Mouse (Mus musculus): ENCODE measurements around the gene Gm11172. TPM values are rescaled to one million over a fixed set of nuclear protein-coding genes. Genes with fewer than 3 reads are reported as not detected.

Gm11172 gene
- polyA plus RNA-seq, 1 experiment from 2014 or later = not detected

DNA sequence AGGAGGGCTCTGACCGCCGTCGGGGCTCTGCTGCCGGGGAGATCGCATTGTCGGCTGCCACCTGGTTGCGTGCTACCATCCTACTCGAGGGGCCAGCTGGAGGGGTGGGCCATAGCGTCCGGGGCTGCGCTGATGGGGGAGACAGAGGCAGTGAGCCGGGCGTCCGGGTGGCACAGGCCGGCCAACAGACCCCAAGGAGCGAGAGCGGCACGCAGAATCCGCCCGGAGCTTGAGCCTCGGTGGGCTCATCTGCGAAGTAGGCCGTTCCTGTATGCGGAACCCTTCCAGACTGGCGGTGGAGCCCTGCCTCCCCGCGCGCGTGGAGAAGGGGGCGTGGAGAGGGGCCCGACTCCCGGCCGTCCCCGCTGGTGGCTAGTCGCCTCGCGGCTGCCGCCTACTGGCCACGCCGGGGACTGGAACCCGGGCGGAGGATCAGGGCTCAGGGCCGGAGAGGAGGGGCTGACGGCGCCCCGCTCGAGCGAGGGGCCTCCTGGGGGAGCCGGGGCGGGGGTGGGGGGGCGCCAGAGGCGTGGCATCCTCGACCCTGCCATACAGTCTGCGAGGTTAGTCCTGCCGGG is 27.8 kb upstream of the Gm11172 start:
- no peaks in the 10 kb centered on the region for H3K36me3 ChIP-seq (ENCODE audit: control insufficient read depth, insufficient read depth)
- H3K27me3 ChIP-seq (replicated peaks; ENCODE audit: control insufficient read depth, insufficient read depth, low read length) = peaks cover 14% of the 10 kb centered on the region
- peak; percentile 82 for ATAC-seq
- H3K27ac ChIP-seq (ENCODE audit: low read length) = peak overlapping the region; percentile 80
- under 1% methylated on average over 53 of the region's 55 CpGs for WGBS
- H3K4me2 ChIP-seq (ENCODE audit: low read length) = peak overlapping the region; percentile 100
- peak overlapping the region; percentile 79 for H3K9ac ChIP-seq (replicated peaks; ENCODE audit: low read depth, low read length)
- peak overlapping the region; percentile 76 for H3K4me3 ChIP-seq (replicated peaks; ENCODE audit: low read length)
- no peaks in the 10 kb centered on the region for H3K9me3 ChIP-seq (ENCODE audit: control insufficient read depth, low read length)
- peaks cover 15% of the 10 kb centered on the region for H3K4me1 ChIP-seq (replicated peaks; ENCODE audit: control insufficient read depth, insufficient read depth, low read length)

DNA sequence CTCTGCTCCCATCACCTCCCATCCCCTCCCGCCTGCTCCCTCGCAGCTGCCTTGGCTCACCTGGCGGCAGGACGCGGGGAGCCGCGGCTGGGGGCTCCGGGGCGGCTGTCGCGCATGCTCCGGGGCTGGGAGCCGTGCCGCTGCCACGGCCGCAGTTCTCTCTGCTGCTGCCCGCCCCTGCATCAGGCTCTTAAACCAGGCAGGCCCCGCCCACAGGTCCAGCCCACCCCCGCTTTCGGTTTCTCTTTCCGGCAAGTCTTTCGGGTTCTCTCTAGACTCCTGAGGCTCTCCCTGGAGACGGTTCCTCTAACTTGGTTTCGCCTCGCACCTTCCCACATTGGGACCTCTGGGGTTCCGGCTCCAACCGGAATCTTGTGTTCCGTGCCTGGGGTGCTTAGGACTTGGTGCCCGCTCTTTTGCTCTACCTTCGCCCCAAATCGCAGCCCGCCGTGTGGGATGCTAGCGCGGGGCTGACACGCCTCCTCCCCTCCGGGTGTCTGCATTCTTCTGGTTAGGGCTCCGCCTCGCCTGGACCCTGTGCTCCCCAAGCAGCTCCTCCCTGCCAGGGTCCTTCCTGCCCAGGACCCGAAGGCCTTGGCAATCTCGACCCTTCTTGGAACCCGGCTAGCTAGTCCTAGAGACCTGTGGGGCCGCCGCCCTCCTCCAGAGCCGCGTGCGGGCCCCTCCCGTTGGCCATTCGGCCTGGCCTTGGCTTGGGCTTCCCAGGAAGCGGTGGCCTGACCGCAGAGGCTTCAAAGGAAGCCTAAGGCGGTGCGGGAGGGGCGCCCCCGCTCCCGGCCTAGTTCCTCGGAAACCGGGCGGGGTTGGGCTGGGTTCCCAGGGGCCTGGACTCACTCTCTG is 27.1 kb upstream of the Gm11172 start, which contains the start of gene Socs1:
Socs1 (minus strand) TSS at position 166 of the 861 bp plus-strand sequence.
- peak within 1 kb of the TSS; percentile 76 for H3K4me3 ChIP-seq (replicated peaks; ENCODE audit: low read length)
- WGBS = under 1% methylated on average over 57 of the region's 59 CpGs
- H3K9me3 ChIP-seq (ENCODE audit: control insufficient read depth, low read length) = no peaks in the 10 kb centered on the region
- ATAC-seq = peak; percentile 86
- H3K27me3 ChIP-seq (replicated peaks; ENCODE audit: control insufficient read depth, insufficient read depth, low read length) = peaks cover 14% of the 10 kb centered on the region
- no peaks in the 10 kb centered on the region for H3K36me3 ChIP-seq (ENCODE audit: control insufficient read depth, insufficient read depth)
- peak within 1 kb of the TSS; percentile 79 for H3K9ac ChIP-seq (replicated peaks; ENCODE audit: low read depth, low read length)
- H3K27ac ChIP-seq (ENCODE audit: low read length) = peak within 1 kb of the TSS; percentile 80
- H3K4me2 ChIP-seq (ENCODE audit: low read length) = peak within 1 kb of the TSS; percentile 100
- peaks cover 15% of the 10 kb centered on the region for H3K4me1 ChIP-seq (replicated peaks; ENCODE audit: control insufficient read depth, insufficient read depth, low read length)

DNA sequence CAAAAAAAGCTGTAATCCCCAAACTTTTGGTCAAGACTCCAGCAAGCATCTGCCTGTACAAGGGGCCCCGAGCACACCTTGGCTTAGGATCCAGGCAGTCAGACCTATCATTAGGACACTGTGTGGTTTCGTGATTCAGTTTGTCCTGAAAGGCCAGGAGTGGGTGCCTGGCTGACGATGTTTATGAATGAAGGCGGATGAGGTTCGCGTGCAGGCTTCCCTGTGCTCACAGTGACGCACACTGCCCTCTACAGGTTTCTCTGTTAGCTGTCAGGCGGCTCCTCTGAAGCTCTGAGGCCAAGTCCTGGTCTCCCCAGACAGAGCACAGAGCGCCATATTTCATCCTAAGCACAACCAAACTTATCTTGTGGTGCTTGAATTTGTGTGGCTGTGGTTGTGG is 26.4 kb upstream of the Gm11172 start:
- Histone ChIP-seq H3K27ac (ENCODE audit: low read length) (peak overlapping the region; percentile 80), H3K27me3 (replicated peaks; ENCODE audit: control insufficient read depth, insufficient read depth, low read length) (peaks cover 14% of the 10 kb centered on the region), H3K36me3 (ENCODE audit: control insufficient read depth, insufficient read depth) (no peaks in the 10 kb centered on the region), H3K9ac (replicated peaks; ENCODE audit: low read depth, low read length) (peak overlapping the region; percentile 79), H3K4me2 (ENCODE audit: low read length) (peak overlapping the region; percentile 100), H3K4me1 (replicated peaks; ENCODE audit: control insufficient read depth, insufficient read depth, low read length) (peaks cover 15% of the 10 kb centered on the region), H3K9me3 (ENCODE audit: control insufficient read depth, low read length) (no peaks in the 10 kb centered on the region), H3K4me3 (replicated peaks; ENCODE audit: low read length) (peak overlapping the region; percentile 76)
- WGBS = 2% methylated on average over 9 of the region's 9 CpGs
- ATAC-seq = peak; percentile 55

DNA sequence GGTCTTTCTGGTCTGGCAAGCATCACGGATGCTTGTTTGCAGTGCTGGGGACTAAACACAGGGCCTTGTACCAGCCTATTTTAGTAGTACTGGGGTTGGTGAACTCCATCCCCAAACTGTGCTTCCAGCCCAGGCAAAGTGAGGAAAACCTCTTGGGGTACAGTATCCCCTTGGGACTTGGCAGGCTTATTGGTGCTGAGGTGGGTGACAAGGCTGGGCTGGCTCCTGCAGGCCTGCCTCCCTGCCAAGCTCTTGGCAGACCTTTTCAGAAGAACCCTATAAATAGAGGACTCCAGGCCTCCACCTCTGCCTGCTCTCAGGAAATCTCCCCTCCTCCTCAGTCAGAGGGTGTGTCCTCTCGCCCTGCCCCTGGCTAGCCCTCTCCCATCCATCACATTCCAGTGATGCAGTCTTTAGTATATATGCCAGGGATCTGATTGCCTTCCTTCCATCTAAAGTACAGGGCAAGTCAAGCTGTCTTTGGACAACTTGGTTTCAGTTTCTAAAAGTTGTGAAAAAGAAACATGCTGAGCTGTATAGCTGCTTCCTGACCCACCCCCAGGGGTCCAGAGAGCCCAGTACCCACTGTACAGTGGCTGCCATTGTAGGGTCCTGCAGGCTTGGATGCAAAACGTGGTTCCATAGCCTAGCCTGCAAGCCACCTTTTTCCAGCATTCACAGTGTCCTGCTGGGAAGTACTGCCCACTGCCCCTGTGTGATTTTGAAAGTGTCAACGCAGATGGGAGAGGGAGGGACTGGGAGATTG is 25.8 kb upstream of the Gm11172 start:
- Histone ChIP-seq H3K4me3 (replicated peaks; ENCODE audit: low read length) (no peak overlapping the region), H3K36me3 (ENCODE audit: control insufficient read depth, insufficient read depth) (no peaks in the 10 kb centered on the region), H3K9me3 (ENCODE audit: control insufficient read depth, low read length) (no peaks in the 10 kb centered on the region), H3K27me3 (replicated peaks; ENCODE audit: control insufficient read depth, insufficient read depth, low read length) (peaks cover 14% of the 10 kb centered on the region), H3K9ac (replicated peaks; ENCODE audit: low read depth, low read length) (no peak overlapping the region), H3K4me2 (ENCODE audit: low read length) (no peak overlapping the region), H3K4me1 (replicated peaks; ENCODE audit: control insufficient read depth, insufficient read depth, low read length) (peaks cover 15% of the 10 kb centered on the region), H3K27ac (ENCODE audit: low read length) (no peak overlapping the region)
- WGBS = 69% methylated on average over 4 of the region's 4 CpGs
- no peak for ATAC-seq

DNA sequence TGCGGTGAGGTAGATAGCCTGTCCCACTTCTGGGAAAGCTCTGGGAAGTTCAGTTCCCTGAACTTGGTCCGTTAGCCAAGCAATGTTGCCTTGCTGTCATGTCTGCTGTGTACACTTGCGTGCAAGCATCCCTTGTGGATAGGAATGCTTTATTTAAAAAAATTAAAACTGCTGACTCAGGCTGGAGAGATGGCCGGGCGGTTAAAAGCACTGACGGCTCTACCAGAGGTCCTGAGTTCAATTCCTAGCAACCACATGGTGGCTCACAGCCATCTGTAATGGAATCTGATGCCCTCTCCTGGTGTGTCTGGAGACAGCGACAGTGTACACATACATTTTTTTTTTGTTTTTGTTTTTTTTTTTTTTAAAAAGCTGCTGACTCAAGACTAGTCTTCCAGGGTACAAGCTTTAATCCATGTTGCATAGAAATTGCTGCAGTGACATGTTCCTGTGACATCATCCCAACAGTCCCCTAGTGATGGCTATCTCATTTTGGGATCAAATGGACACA is 25.1 kb upstream of the Gm11172 start:
- no peaks in the 10 kb centered on the region for H3K36me3 ChIP-seq (ENCODE audit: control insufficient read depth, insufficient read depth)
- H3K27ac ChIP-seq (ENCODE audit: low read length) = no peak overlapping the region
- no peak overlapping the region for H3K9ac ChIP-seq (replicated peaks; ENCODE audit: low read depth, low read length)
- no peak for ATAC-seq
- no peak overlapping the region for H3K4me3 ChIP-seq (replicated peaks; ENCODE audit: low read length)
- H3K27me3 ChIP-seq (replicated peaks; ENCODE audit: control insufficient read depth, insufficient read depth, low read length) = peaks cover 14% of the 10 kb centered on the region
- H3K4me1 ChIP-seq (replicated peaks; ENCODE audit: control insufficient read depth, insufficient read depth, low read length) = peaks cover 15% of the 10 kb centered on the region
- WGBS = 82% methylated on average over 7 of the region's 7 CpGs
- no peaks in the 10 kb centered on the region for H3K9me3 ChIP-seq (ENCODE audit: control insufficient read depth, low read length)
- no peak overlapping the region for H3K4me2 ChIP-seq (ENCODE audit: low read length)

DNA sequence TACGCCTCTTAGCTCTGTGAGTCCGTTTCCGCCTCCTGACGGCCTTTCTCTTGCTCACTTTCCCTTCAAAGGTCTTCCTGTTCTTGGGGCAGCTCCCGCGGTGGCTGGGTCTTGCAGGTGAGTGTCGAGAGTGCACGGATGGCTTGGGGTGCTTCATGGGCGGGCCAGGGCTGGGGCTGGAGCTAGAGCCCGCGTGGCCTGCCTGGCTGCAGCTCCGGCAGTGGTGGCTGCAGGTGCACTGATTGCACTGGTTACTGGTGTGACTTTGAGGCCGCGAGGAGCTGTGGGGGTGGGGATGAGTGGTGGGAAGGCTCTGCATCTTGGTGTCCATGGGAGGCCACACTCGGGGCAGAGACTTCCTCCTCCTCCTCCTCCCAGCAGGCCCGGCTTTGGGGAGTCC is 24.4 kb upstream of the Gm11172 start, which contains the start of gene Tnp2:
Tnp2 (minus strand) TSS at position 390 of the 400 bp plus-strand sequence.
- Histone ChIP-seq H3K27ac (ENCODE audit: low read length) (no peak within 1 kb of the TSS), H3K4me1 (replicated peaks; ENCODE audit: control insufficient read depth, insufficient read depth, low read length) (peaks cover 15% of the 10 kb centered on the region), H3K27me3 (replicated peaks; ENCODE audit: control insufficient read depth, insufficient read depth, low read length) (peaks cover 13% of the 10 kb centered on the region), H3K9ac (replicated peaks; ENCODE audit: low read depth, low read length) (no peak within 1 kb of the TSS), H3K4me2 (ENCODE audit: low read length) (no peak within 1 kb of the TSS), H3K36me3 (ENCODE audit: control insufficient read depth, insufficient read depth) (no peaks in the 10 kb centered on the region), H3K9me3 (ENCODE audit: control insufficient read depth, low read length) (no peaks in the 10 kb centered on the region), H3K4me3 (replicated peaks; ENCODE audit: low read length) (no peak within 1 kb of the TSS)
- 55% methylated on average over 16 of the region's 16 CpGs for WGBS
- no peak for ATAC-seq

DNA sequence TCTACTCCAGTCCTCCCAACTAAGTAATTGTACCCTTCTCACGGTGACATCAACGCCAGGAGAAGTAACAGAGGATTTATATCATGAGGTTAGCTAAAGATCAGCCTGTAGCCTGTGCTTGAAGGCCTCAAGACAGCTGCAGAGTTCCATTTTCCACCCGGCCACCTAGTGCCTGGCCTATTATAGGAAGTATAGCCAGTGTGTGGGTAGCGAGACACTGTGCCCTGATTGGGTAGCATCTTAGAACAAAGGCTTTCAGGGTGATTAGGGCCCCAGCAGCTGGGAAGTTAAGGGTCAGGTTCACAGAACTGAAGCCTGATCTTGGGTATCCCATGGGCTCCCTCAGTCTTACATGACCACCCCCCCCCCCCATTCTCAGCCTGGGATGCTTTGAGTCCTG is 23.8 kb upstream of the Gm11172 start:
- H3K27me3 ChIP-seq (replicated peaks; ENCODE audit: control insufficient read depth, insufficient read depth, low read length) = peaks cover 7% of the 10 kb centered on the region
- H3K4me3 ChIP-seq (replicated peaks; ENCODE audit: low read length) = no peak overlapping the region
- H3K9ac ChIP-seq (replicated peaks; ENCODE audit: low read depth, low read length) = no peak overlapping the region
- H3K36me3 ChIP-seq (ENCODE audit: control insufficient read depth, insufficient read depth) = no peaks in the 10 kb centered on the region
- no peaks in the 10 kb centered on the region for H3K9me3 ChIP-seq (ENCODE audit: control insufficient read depth, low read length)
- H3K27ac ChIP-seq (ENCODE audit: low read length) = no peak overlapping the region
- no peak overlapping the region for H3K4me2 ChIP-seq (ENCODE audit: low read length)
- H3K4me1 ChIP-seq (replicated peaks; ENCODE audit: control insufficient read depth, insufficient read depth, low read length) = peaks cover 14% of the 10 kb centered on the region
- 48% methylated on average over 4 of the region's 4 CpGs for WGBS
- ATAC-seq = no peak

DNA sequence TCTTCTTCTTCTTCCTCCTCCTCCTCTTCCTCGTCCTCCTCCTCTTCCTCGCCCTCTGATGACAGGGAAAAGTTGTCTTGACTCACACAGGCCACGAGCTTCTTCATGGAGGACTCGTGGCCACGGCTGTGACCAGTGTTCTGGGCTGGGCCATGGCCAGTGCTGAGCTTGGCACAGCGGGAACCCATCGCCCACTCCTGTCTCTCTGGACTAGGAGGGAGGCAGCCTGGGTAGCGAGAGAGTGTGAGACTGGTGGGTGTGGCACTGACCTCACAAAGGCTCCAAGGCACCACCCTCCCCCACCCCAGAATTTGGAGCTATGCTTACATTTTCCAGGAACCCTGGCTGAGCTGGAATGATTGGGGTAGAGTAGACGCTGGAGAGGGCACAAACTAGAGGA is 22.0 kb upstream of the Gm11172 start, which contains the start of gene Prm3:
Prm3 (minus strand) TSS at position 213 of the 400 bp plus-strand sequence.
- H3K9me3 ChIP-seq (ENCODE audit: control insufficient read depth, low read length) = no peaks in the 10 kb centered on the region
- H3K36me3 ChIP-seq (ENCODE audit: control insufficient read depth, insufficient read depth) = no peaks in the 10 kb centered on the region
- WGBS = 76% methylated on average over 9 of the region's 9 CpGs
- no peak within 1 kb of the TSS for H3K9ac ChIP-seq (replicated peaks; ENCODE audit: low read depth, low read length)
- 0 out of 2 replicates have a peak, but pooled peaks cover 3% of the 10 kb centered on the region for H3K27me3 ChIP-seq (replicated peaks; ENCODE audit: control insufficient read depth, insufficient read depth, low read length)
- no peak within 1 kb of the TSS for H3K4me2 ChIP-seq (ENCODE audit: low read length)
- no peak within 1 kb of the TSS for H3K27ac ChIP-seq (ENCODE audit: low read length)
- H3K4me3 ChIP-seq (replicated peaks; ENCODE audit: low read length) = no peak within 1 kb of the TSS
- ATAC-seq = no peak
- peaks cover 4% of the 10 kb centered on the region for H3K4me1 ChIP-seq (replicated peaks; ENCODE audit: control insufficient read depth, insufficient read depth, low read length)

DNA sequence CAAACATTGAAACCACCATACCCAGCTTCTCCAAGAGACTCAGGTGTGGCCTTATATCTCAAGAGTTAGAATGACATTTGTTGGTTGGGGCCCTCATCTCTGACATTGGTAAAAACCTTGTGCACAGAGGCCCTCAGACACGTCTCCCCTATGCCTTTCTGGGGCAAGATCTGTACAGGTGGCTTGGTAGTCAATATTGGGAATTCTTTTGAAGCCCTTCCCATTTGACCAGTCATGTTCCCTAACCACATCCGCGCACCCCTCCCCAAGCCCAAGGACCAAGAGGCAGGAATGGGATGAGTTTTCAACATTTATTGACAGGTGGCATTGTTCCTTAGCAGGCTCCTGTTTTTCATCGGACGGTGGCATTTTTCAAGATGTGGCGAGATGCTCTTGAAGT is 16.7 kb upstream of the Gm11172 start, which contains the start of gene Prm2:
Prm2 (minus strand) TSS at position 101 of the 400 bp plus-strand sequence.
- no peak within 1 kb of the TSS for H3K4me3 ChIP-seq (replicated peaks; ENCODE audit: low read length)
- no peaks in the 10 kb centered on the region for H3K4me1 ChIP-seq (replicated peaks; ENCODE audit: control insufficient read depth, insufficient read depth, low read length)
- no peak within 1 kb of the TSS for H3K4me2 ChIP-seq (ENCODE audit: low read length)
- 77% methylated on average over 6 of the region's 6 CpGs for WGBS
- H3K27ac ChIP-seq (ENCODE audit: low read length) = no peak within 1 kb of the TSS
- H3K9ac ChIP-seq (replicated peaks; ENCODE audit: low read depth, low read length) = no peak within 1 kb of the TSS
- ATAC-seq = no peak
- 0 out of 2 replicates have a peak, but pooled peaks cover 3% of the 10 kb centered on the region for H3K27me3 ChIP-seq (replicated peaks; ENCODE audit: control insufficient read depth, insufficient read depth, low read length)
- H3K9me3 ChIP-seq (ENCODE audit: control insufficient read depth, low read length) = no peaks in the 10 kb centered on the region
- H3K36me3 ChIP-seq (ENCODE audit: control insufficient read depth, insufficient read depth) = no peaks in the 10 kb centered on the region
